Mouse (Mus musculus): Measurements from ENCODE around the gene Rab34.

GRCm38 (mm10) chr11:78156156-78156699 lies 32.0 kb upstream of the Rab34 start:
- TF ChIP-seq CTCF (IDR thresholded peaks at IDR 0.05; ENCODE audit: low read depth) (no peak), EP300 (optimal IDR thresholded peaks at IDR 0.05) (no peak)
